Mouse (Mus musculus): ENCODE data around the gene Sergef. TPM values are rescaled to one million over a fixed set of nuclear protein-coding genes. Genes with fewer than 3 reads are reported as not detected.

The Sergef gene
- polyA plus RNA-seq, 1 experiment from 2014 or later = 13.2 TPM

DNA sequence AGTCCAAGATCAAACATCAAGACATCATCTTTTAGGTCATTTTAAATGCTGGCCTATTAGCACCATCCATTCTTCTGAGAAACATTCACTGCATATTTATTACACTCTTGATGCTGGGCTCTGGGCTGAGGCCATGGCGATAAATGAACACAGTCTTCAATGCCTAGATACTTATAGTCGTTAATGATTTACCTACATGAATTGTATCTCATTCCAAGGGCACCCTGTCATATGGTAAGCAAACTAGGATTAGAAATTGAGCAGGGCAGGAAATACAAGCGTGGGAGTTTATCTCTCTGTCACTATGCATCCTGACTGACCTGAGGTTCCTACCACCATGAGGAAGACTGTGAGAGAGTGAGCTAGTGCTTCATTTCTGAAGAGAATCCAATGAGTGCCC lies 170.1 kb downstream of the Sergef start:
- Histone ChIP-seq H3K9me3 (ENCODE audit: control insufficient read depth, low read length) (no peaks in the 10 kb centered on the region), H3K4me2 (ENCODE audit: low read depth, severe bottlenecking) (no peak overlapping the region), H3K27ac (replicated peaks; ENCODE audit: low read depth, low read length) (no peak overlapping the region), H3K4me1 (ENCODE audit: control insufficient read depth, insufficient read depth, low read length) (no peaks in the 10 kb centered on the region), H3K9ac (ENCODE audit: low read length) (no peak overlapping the region), H3K4me3 (ENCODE audit: low read depth, low read length) (no peak overlapping the region), H3K27me3 (ENCODE audit: control insufficient read depth, insufficient read depth, low read length) (no peaks in the 10 kb centered on the region), H3K36me3 (ENCODE audit: control insufficient read depth, insufficient read depth, low read length) (no peaks in the 10 kb centered on the region)
- no peak for DNase-seq (ENCODE audit: low spot score)
- WGBS = 90% methylated on average over 3 of the region's 3 CpGs
- ATAC-seq (ENCODE audit: insufficient number of reproducible peaks, low FRiP score, low TSS enrichment, low read depth) = no peak

DNA sequence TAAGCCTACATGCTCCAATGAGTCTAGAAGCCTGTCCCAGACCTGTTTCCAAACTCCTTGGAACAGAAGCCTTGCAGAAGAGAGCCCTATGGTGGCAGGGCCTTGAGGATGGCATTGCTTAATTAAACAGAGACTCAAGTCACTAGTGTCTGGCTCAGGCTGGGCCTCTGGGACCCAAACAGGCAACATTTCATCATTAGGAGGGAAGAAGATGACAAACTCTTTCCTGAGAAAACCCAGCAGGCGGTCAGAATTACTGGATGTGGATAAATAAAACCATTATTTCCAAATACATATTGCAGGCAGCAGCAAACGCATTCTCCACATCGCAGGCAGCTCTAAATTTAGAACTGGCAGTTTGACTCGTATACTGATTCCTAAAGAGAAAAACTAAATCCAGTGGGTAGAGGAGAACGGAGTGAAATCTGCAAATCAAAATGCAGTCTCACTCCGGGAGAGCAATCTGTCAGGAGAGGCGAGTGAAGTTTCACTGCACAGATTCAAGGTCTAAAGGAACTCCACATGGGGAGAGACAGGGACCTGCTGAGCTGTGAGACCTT lies 173.1 kb downstream of the Sergef start:
- 77% methylated on average over 7 of the region's 7 CpGs for WGBS
- Histone ChIP-seq H3K9me3 (ENCODE audit: control insufficient read depth, low read length) (no peaks in the 10 kb centered on the region), H3K4me3 (ENCODE audit: low read depth, low read length) (no peak overlapping the region), H3K9ac (ENCODE audit: low read length) (no peak overlapping the region), H3K4me1 (ENCODE audit: control insufficient read depth, insufficient read depth, low read length) (no peaks in the 10 kb centered on the region), H3K27ac (replicated peaks; ENCODE audit: low read depth, low read length) (no peak overlapping the region), H3K27me3 (ENCODE audit: control insufficient read depth, insufficient read depth, low read length) (no peaks in the 10 kb centered on the region), H3K4me2 (ENCODE audit: low read depth, severe bottlenecking) (no peak overlapping the region), H3K36me3 (ENCODE audit: control insufficient read depth, insufficient read depth, low read length) (no peaks in the 10 kb centered on the region)
- DNase-seq (ENCODE audit: low spot score) (no peak), ATAC-seq (ENCODE audit: insufficient number of reproducible peaks, low FRiP score, low TSS enrichment, low read depth) (no peak)

DNA sequence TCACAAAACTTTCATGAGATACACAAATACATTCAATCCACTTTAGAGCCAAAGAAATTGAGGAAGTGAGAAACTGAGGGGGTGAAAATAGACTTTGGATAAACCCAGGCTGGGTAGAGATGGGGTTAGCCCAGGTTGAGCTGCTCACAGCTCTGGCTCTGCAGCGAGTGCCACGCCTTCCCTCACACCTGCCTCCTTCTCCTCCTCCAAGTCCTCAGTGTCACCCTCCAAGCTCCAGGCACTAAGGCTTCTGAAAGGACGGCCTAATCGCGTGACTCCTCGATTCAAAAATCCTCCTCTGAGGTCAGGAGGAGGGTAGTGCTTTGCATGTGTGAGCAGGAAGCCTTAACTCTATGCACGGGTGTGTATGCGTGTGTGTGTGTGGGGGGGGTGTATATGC lies 176.5 kb downstream of the Sergef start:
- Histone ChIP-seq H3K27me3 (ENCODE audit: control insufficient read depth, insufficient read depth, low read length) (no peaks in the 10 kb centered on the region), H3K9me3 (ENCODE audit: control insufficient read depth, low read length) (no peaks in the 10 kb centered on the region), H3K4me1 (ENCODE audit: control insufficient read depth, insufficient read depth, low read length) (no peaks in the 10 kb centered on the region), H3K4me3 (ENCODE audit: low read depth, low read length) (no peak overlapping the region), H3K9ac (ENCODE audit: low read length) (no peak overlapping the region), H3K4me2 (ENCODE audit: low read depth, severe bottlenecking) (no peak overlapping the region), H3K36me3 (ENCODE audit: control insufficient read depth, insufficient read depth, low read length) (no peaks in the 10 kb centered on the region), H3K27ac (replicated peaks; ENCODE audit: low read depth, low read length) (no peak overlapping the region)
- DNase-seq (ENCODE audit: low spot score) (no peak), ATAC-seq (ENCODE audit: insufficient number of reproducible peaks, low FRiP score, low TSS enrichment, low read depth) (no peak)
- 79% methylated on average over 8 of the region's 8 CpGs for WGBS

DNA sequence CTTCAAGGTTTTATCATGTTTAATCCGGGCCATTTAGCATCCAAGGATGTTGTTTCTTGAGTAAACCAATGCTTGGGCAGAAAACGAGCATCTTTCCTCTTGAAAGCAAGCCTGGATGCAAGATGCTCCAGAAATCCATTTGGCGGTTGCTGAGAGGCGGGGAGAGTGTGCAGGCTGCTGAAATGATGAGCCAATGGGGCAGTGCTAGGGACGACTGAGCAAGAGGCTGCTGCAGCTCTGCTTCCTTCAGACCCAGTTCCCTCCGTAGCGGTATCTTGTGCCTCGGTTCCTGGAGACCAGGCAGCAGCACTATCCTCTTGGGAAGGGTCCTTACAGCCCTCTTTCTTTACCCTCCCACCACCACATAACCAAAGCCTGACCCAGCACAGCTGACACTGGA lies 177.3 kb downstream of the Sergef start:
- H3K4me1 ChIP-seq (ENCODE audit: control insufficient read depth, insufficient read depth, low read length) = no peaks in the 10 kb centered on the region
- WGBS = 72% methylated on average over 8 of the region's 8 CpGs
- H3K27me3 ChIP-seq (ENCODE audit: control insufficient read depth, insufficient read depth, low read length) = no peaks in the 10 kb centered on the region
- ATAC-seq (ENCODE audit: insufficient number of reproducible peaks, low FRiP score, low TSS enrichment, low read depth) (no peak), DNase-seq (ENCODE audit: low spot score) (no peak)
- no peaks in the 10 kb centered on the region for H3K9me3 ChIP-seq (ENCODE audit: control insufficient read depth, low read length)
- no peak overlapping the region for H3K4me2 ChIP-seq (ENCODE audit: low read depth, severe bottlenecking)
- no peak overlapping the region for H3K27ac ChIP-seq (replicated peaks; ENCODE audit: low read depth, low read length)
- H3K36me3 ChIP-seq (ENCODE audit: control insufficient read depth, insufficient read depth, low read length) = no peaks in the 10 kb centered on the region
- no peak overlapping the region for H3K9ac ChIP-seq (ENCODE audit: low read length)
- no peak overlapping the region for H3K4me3 ChIP-seq (ENCODE audit: low read depth, low read length)

DNA sequence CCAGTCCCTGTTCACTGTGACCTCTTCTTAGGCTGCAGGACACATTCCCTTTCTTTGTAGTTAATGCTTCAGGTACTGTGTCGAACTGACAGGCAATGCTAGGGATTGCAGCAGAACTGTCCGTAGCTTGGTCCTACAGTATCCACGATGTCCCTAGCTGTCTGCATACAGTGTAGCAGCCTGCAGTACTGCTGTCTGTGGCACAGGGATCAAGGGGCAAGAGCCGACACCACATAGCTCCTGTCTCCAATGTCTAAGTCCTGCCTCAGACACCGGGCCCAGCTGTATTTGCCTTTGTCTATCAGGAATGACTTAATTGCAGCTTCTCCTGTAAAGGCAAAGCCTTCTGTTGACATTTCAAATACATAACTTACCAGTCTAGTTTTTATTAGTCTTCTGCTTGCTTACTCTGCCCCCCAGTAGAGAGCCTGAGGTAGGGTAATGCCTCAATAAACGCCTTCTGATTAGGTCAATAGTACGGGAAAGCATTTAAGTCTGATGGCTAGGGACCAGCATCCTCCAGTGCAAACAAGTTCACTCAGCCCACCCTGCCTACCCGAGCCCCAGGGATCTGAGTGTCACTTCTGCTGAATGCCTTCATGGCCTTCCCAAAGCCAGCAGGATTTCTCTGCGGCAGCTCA lies 179.9 kb downstream of the Sergef start:
- no peaks in the 10 kb centered on the region for H3K27me3 ChIP-seq (ENCODE audit: control insufficient read depth, insufficient read depth, low read length)
- DNase-seq (ENCODE audit: low spot score) (no peak), ATAC-seq (ENCODE audit: insufficient number of reproducible peaks, low FRiP score, low TSS enrichment, low read depth) (no peak)
- no peak overlapping the region for H3K4me2 ChIP-seq (ENCODE audit: low read depth, severe bottlenecking)
- no peak overlapping the region for H3K27ac ChIP-seq (replicated peaks; ENCODE audit: low read depth, low read length)
- no peaks in the 10 kb centered on the region for H3K36me3 ChIP-seq (ENCODE audit: control insufficient read depth, insufficient read depth, low read length)
- H3K4me3 ChIP-seq (ENCODE audit: low read depth, low read length) = no peak overlapping the region
- no peaks in the 10 kb centered on the region for H3K9me3 ChIP-seq (ENCODE audit: control insufficient read depth, low read length)
- 82% methylated on average over 9 of the region's 9 CpGs for WGBS
- no peaks in the 10 kb centered on the region for H3K4me1 ChIP-seq (ENCODE audit: control insufficient read depth, insufficient read depth, low read length)
- no peak overlapping the region for H3K9ac ChIP-seq (ENCODE audit: low read length)

DNA sequence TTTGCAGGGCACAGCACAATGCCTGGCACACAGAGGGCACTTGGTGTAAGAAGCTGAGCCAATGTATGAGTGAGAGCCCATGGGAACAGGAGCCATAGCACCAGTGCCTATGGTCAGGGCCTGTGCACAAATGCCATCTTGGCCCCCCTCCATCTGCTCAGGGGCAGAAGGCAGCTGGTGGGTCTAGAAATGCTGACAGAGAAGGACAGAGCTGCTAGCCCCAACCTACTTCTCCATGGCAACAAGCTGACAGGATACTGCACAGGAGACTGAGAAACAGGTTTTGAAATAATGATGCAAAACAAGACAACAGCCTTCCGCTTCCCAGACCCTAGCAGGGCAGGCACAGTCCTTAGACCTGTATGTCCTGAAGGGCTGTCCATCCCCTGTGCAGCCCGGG lies 180.4 kb downstream of the Sergef start:
- Histone ChIP-seq H3K4me1 (ENCODE audit: control insufficient read depth, insufficient read depth, low read length) (no peaks in the 10 kb centered on the region), H3K9ac (ENCODE audit: low read length) (no peak overlapping the region), H3K36me3 (ENCODE audit: control insufficient read depth, insufficient read depth, low read length) (no peaks in the 10 kb centered on the region), H3K4me2 (ENCODE audit: low read depth, severe bottlenecking) (no peak overlapping the region), H3K27ac (replicated peaks; ENCODE audit: low read depth, low read length) (no peak overlapping the region), H3K27me3 (ENCODE audit: control insufficient read depth, insufficient read depth, low read length) (no peaks in the 10 kb centered on the region), H3K9me3 (ENCODE audit: control insufficient read depth, low read length) (no peaks in the 10 kb centered on the region), H3K4me3 (ENCODE audit: low read depth, low read length) (no peak overlapping the region)
- WGBS = 86% methylated on average over 2 of the region's 2 CpGs
- DNase-seq (ENCODE audit: low spot score) (no peak), ATAC-seq (ENCODE audit: insufficient number of reproducible peaks, low FRiP score, low TSS enrichment, low read depth) (no peak)

DNA sequence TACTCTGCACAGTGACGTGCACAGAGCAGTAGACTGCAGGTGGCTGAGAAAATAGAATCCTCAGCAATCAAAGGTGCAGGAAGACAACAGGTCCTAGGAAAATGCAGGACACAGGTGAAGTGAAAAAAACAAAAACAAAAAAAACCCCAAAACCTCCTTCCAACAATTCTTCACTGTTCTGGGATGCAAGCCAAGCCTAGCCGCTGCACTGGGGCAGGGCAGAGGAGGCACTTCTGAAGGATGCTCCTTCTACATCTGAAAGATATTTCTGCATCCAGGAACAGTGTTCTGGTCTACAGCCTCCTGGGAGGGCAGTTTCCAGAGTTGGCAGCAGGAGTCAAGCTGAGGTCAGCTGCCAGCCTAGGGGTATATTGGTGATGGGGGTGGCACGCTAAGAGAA lies 181.7 kb downstream of the Sergef start:
- DNase-seq (ENCODE audit: low spot score) (no peak), ATAC-seq (ENCODE audit: insufficient number of reproducible peaks, low FRiP score, low TSS enrichment, low read depth) (no peak)
- WGBS = 83% methylated on average over 3 of the region's 3 CpGs
- Histone ChIP-seq H3K4me3 (ENCODE audit: low read depth, low read length) (no peak overlapping the region), H3K9me3 (ENCODE audit: control insufficient read depth, low read length) (no peaks in the 10 kb centered on the region), H3K4me2 (ENCODE audit: low read depth, severe bottlenecking) (no peak overlapping the region), H3K4me1 (ENCODE audit: control insufficient read depth, insufficient read depth, low read length) (no peaks in the 10 kb centered on the region), H3K27ac (replicated peaks; ENCODE audit: low read depth, low read length) (no peak overlapping the region), H3K27me3 (ENCODE audit: control insufficient read depth, insufficient read depth, low read length) (no peaks in the 10 kb centered on the region), H3K36me3 (ENCODE audit: control insufficient read depth, insufficient read depth, low read length) (no peaks in the 10 kb centered on the region), H3K9ac (ENCODE audit: low read length) (no peak overlapping the region)

DNA sequence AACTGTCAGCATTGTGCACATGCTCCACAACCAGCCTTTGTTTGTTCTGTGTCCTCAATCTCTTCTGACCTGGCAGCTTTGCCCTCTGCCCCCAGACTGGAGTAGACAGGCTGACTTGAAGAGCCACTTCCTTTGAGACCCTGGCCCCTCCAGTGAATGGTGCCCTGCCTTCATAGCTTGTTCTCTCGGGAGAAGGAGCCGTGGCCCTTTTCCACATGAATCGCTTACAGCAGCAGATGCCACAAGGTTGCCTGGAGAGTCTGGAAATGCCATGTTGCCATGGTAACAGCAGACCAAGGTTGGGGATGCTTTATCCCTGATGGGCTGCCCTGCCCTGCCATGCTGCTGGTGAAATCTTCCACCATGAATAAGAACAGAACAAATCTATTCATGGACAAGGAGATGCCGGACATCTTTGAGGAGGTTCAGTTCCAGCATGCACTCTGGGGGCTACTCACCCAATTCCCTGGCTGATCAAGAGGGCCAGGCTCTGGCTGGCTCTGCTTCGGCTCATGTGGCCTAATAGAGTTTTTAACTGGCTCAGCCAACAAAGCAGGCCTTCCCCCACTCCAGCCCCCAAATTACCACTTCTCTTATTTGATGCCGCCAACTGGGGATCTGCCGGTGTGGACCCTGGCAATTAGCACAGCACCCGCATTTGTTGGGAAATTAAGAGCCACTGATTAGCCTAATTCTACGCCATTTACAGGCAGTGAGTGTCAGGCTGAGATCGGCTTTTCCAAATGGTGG lies 185.5 kb downstream of the Sergef start:
- DNase-seq (ENCODE audit: low spot score) (peak; percentile 29), ATAC-seq (ENCODE audit: insufficient number of reproducible peaks, low FRiP score, low TSS enrichment, low read depth) (no peak)
- no peak overlapping the region for H3K4me3 ChIP-seq (ENCODE audit: low read depth, low read length)
- no peaks in the 10 kb centered on the region for H3K9me3 ChIP-seq (ENCODE audit: control insufficient read depth, low read length)
- H3K4me1 ChIP-seq (ENCODE audit: control insufficient read depth, insufficient read depth, low read length) = no peaks in the 10 kb centered on the region
- no peaks in the 10 kb centered on the region for H3K27me3 ChIP-seq (ENCODE audit: control insufficient read depth, insufficient read depth, low read length)
- no peaks in the 10 kb centered on the region for H3K36me3 ChIP-seq (ENCODE audit: control insufficient read depth, insufficient read depth, low read length)
- H3K9ac ChIP-seq (ENCODE audit: low read length) = no peak overlapping the region
- H3K27ac ChIP-seq (replicated peaks; ENCODE audit: low read depth, low read length) = no peak overlapping the region
- no peak overlapping the region for H3K4me2 ChIP-seq (ENCODE audit: low read depth, severe bottlenecking)
- WGBS = 29% methylated on average over 10 of the region's 10 CpGs

Data from limb, embryonic 11.5 days (tissue).